Comparison of ENCODE assay signal across 7 mouse cellular contexts in the genomic region with DNA sequence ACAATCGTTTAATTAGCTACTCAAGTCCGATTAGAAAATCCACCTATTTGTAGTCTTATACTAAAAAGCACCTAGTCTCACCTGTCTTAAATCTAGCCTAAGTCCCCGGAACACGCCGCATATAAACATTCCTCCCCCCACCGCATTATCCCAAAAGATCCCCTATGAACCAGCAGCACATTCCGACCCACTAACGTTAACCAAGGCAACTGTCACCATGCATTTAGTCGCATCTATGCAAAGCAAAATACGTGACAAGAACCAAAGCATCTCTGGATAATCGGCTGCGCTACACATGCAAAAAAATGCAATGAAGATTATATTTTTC. TPM values are rescaled to one million over a fixed set of nuclear protein-coding genes. Genes with fewer than 3 reads are reported as not detected.
A peak's percentile ranks its signal among the peaks of the same experiment; 100 is the strongest.
DNase-seq lines count a peak whose midpoint lies in the region; ATAC-seq and TF ChIP-seq lines count a peak whose summit lies in the region.

No protein-coding gene starts in this region.

- 3% methylated on average over 12 of the region's 12 CpGs for WGBS in forebrain, embryonic 10.5 days
- WGBS in intestine, embryonic 15.5 days = 3% methylated on average over 12 of the region's 12 CpGs
- 4% methylated on average over 12 of the region's 12 CpGs for WGBS in neural tube, embryonic 12.5 days
- WGBS in thymus, adult 2 months = 11% methylated on average over 12 of the region's 12 CpGs

- no peaks in the 10 kb centered on the region for H3K36me3 ChIP-seq in forebrain, embryonic 10.5 days (replicated peaks)
- no peaks in the 10 kb centered on the region for H3K36me3 ChIP-seq in intestine, embryonic 15.5 days
- no peaks in the 10 kb centered on the region for H3K36me3 ChIP-seq in neural tube, embryonic 12.5 days
- no peaks in the 10 kb centered on the region for H3K36me3 ChIP-seq in thymus, adult 2 months (ENCODE audit: control insufficient read depth, insufficient read depth, low read length)

- ATAC-seq in intestine, embryonic 15.5 days = 0 out of 2 replicates have a peak, but pooled peaks have one; percentile 12
- ATAC-seq in neural tube, embryonic 12.5 days (ENCODE audit: low FRiP score, low read depth) = peak; percentile 23

- TF ChIP-seq POLR2A in thymus, adult 2 months (IDR thresholded peaks at IDR 0.05; ENCODE audit: control insufficient read depth, extremely low read depth, insufficient read depth, low read length, poor library complexity) = no peak

- no peak for TF ChIP-seq CTCF in layer of hippocampus, adult 2 months (conservative IDR thresholded peaks at IDR 0.05)
- no peak for TF ChIP-seq CTCF in thymus, adult 2 months (IDR thresholded peaks at IDR 0.05; ENCODE audit: borderline replicate concordance, control insufficient read depth, extremely low read depth, insufficient read depth, low read length, poor library complexity)

- H3K27me3 ChIP-seq in forebrain, embryonic 10.5 days (ENCODE audit: poor library complexity, severe bottlenecking) = peaks cover 50% of the 10 kb centered on the region
- peaks cover 11% of the 10 kb centered on the region; the same call in 1 of the 2 replicates for H3K27me3 ChIP-seq in intestine, embryonic 15.5 days (replicated peaks)
- peaks cover 5% of the 10 kb centered on the region; the same call in 1 of the 2 replicates for H3K27me3 ChIP-seq in neural tube, embryonic 12.5 days (replicated peaks)
- H3K27me3 ChIP-seq in thymus, adult 2 months (ENCODE audit: control insufficient read depth, insufficient read depth, low read length) = no peaks in the 10 kb centered on the region; the same call in 1 of the 2 replicates

- H3K4me1 ChIP-seq in forebrain, embryonic 10.5 days = peaks cover 28% of the 10 kb centered on the region
- H3K4me1 ChIP-seq in intestine, embryonic 15.5 days (replicated peaks) = peaks cover 6% of the 10 kb centered on the region; the same call in 1 of the 2 replicates
- H3K4me1 ChIP-seq in neural tube, embryonic 12.5 days = peaks cover 18% of the 10 kb centered on the region; the same call in 1 of the 2 replicates
- H3K4me1 ChIP-seq in thymus, adult 2 months (replicated peaks; ENCODE audit: control insufficient read depth, insufficient read depth, low read length) = no peaks in the 10 kb centered on the region

- no peak overlapping the region for H3K9ac ChIP-seq in intestine, embryonic 15.5 days
- peak overlapping the region; percentile 26 for H3K9ac ChIP-seq in neural tube, embryonic 12.5 days

- peak overlapping the region; percentile 77 for H3K4me3 ChIP-seq in layer of hippocampus, adult 2 months
- peak overlapping the region; percentile 50 for H3K4me3 ChIP-seq in forebrain, embryonic 10.5 days
- peak overlapping the region; percentile 34 for H3K4me3 ChIP-seq in intestine, embryonic 15.5 days (replicated peaks)
- H3K4me3 ChIP-seq in neural tube, embryonic 12.5 days = peak overlapping the region; percentile 37
- no peak overlapping the region for H3K4me3 ChIP-seq in thymus, adult 2 months (ENCODE audit: control insufficient read depth, insufficient read depth, low read length)

- H3K27ac ChIP-seq in layer of hippocampus, adult 2 months = peak overlapping the region; percentile 90
- no peak overlapping the region for H3K27ac ChIP-seq in forebrain, embryonic 10.5 days
- no peak overlapping the region for H3K27ac ChIP-seq in intestine, embryonic 15.5 days
- no peak overlapping the region for H3K27ac ChIP-seq in neural tube, embryonic 12.5 days
- H3K27ac ChIP-seq in thymus, adult 2 months (ENCODE audit: control insufficient read depth, insufficient read depth, low read length) = no peak overlapping the region

- DNase-seq in layer of hippocampus, adult 2 months (ENCODE audit: low spot score in 2 of 2) = no peak
- no peak for DNase-seq in layer of hippocampus, postnatal 10 days (ENCODE audit: low spot score in 2 of 2)
- no peak for DNase-seq in forebrain, embryonic 10.5 days (ENCODE audit: extremely low spot score, low spot score)
- DNase-seq in thymus, adult 2 months = no peak
- DNase-seq in ovary, adult 18-20 months (ENCODE audit: low spot score) = no peak

- peak overlapping the region; percentile 66 for H3K4me2 ChIP-seq in intestine, embryonic 15.5 days (replicated peaks)
- peak overlapping the region; percentile 77 for H3K4me2 ChIP-seq in neural tube, embryonic 12.5 days (replicated peaks)

- H3K9me3 ChIP-seq in forebrain, embryonic 10.5 days = no peaks in the 10 kb centered on the region
- H3K9me3 ChIP-seq in intestine, embryonic 15.5 days = no peaks in the 10 kb centered on the region
- H3K9me3 ChIP-seq in neural tube, embryonic 12.5 days = no peaks in the 10 kb centered on the region

RNA-seq across cellular contexts. Expression of a gene that starts 0.4 kb away (rescaled TPM):
- total RNA-seq in layer of hippocampus, adult 2 months (2021) = 100 to 1,000 TPM; 384 to 415 TPM
- total RNA-seq in layer of hippocampus, postnatal 10 days (2021) = 100 to 1,000 TPM; 288 to 320 TPM
- 0.71 and 0.77 TPM in 2 replicates for polyA plus RNA-seq in forebrain, embryonic 10.5 days (2016; fragmentation: Nextera tagmentation; extraction: Ambion mirVana)
- 0.44 and 0.62 TPM in 2 replicates for polyA plus RNA-seq in intestine, embryonic 15.5 days (2015; fragmentation: Nextera tagmentation; extraction: Ambion mirVana)
- polyA plus RNA-seq in neural tube, embryonic 12.5 days (2016; fragmentation: Nextera tagmentation; extraction: Ambion mirVana) = 4.5 and 6.2 TPM in 2 replicates
- 0.16 and 0.40 TPM in 2 replicates for polyA plus RNA-seq in thymus, adult 2 months (2012; rRNA removed)

RNA-seq across cellular contexts. Expression of a gene that starts 19.9 kb away (rescaled TPM):
- total RNA-seq in layer of hippocampus, adult 2 months (2021) = 1 to 10 TPM in 1 of 2 experiments, under 1 TPM in 1; 0.98 to 1.3 TPM
- under 1 TPM; 0.87 to 0.89 TPM for total RNA-seq in layer of hippocampus, postnatal 10 days (2021)
- 0.14 and 0.45 TPM in 2 replicates for polyA plus RNA-seq in forebrain, embryonic 10.5 days (2016; fragmentation: Nextera tagmentation; extraction: Ambion mirVana)
- polyA plus RNA-seq in intestine, embryonic 15.5 days (2015; fragmentation: Nextera tagmentation; extraction: Ambion mirVana) = 0.08 and 0.28 TPM in 2 replicates
- 0.36 and 0.42 TPM in 2 replicates for polyA plus RNA-seq in neural tube, embryonic 12.5 days (2016; fragmentation: Nextera tagmentation; extraction: Ambion mirVana)
- polyA plus RNA-seq in thymus, adult 2 months (2012; rRNA removed) = not detected in 2 replicates
